Mouse (Mus musculus): ENCODE data around the gene Kank3. TPM values are rescaled to one million over a fixed set of nuclear protein-coding genes. Genes with fewer than 3 reads are reported as not detected.

Kank3 gene
- total and polyA plus RNA-seq, 3 experiments, result 54.6 to 139 (median 61.0) TPM

DNA sequence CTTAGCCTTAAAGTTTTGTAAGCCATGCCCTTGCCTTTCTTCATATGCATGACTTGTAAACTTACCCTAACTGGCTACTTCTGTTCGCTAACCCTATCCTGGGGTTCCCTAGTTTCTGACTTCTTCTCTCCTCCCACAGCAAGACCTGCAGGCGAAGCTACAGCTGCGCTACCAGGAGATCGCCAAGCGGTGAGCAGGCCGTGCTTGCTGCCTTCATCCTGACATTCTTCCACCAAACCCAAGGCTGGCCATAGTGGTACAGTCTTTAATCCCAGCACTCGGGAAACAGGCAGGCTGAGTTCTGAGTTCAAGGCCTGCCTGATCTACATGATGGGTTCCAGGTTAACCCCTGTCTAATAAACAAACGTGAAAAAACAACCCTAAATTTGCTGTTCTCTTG lies 15.1 kb downstream of the Kank3 start:
- intact Hi-C loops (cut with DNase I), result no loop called here
- H3K79me2 ChIP-seq (replicated peaks; ENCODE audit: control insufficient read depth, insufficient read depth, low read length), result 0 out of 2 replicates have a peak, but pooled peaks cover 1% of the 10 kb centered on the region
- no peak overlapping the region; the same call in 1 of the 2 replicates for H3K27ac ChIP-seq
- TF ChIP-seq CTCF (IDR thresholded peaks at IDR 0.05), result no peak
- no peak for TF ChIP-seq EP300 (IDR thresholded peaks at IDR 0.05; ENCODE audit: insufficient read depth, low read depth, low read length)
- no peak for TF ChIP-seq POLR2A (IDR thresholded peaks at IDR 0.05; ENCODE audit: insufficient read depth, low read depth, low read length)
- peaks cover 42% of the 10 kb centered on the region for H3K36me3 ChIP-seq (ENCODE audit: control insufficient read depth, insufficient read depth, low read length)
- peaks cover 19% of the 10 kb centered on the region for H3K4me1 ChIP-seq (ENCODE audit: control insufficient read depth, insufficient read depth, low read length)
- H3K4me3 ChIP-seq, result peak overlapping the region; percentile 95; the same call in 1 of the 2 replicates
- no peaks in the 10 kb centered on the region for H3K27me3 ChIP-seq (ENCODE audit: control insufficient read depth, insufficient read depth, low read length)
- WGBS, result 76% methylated on average over 8 of the region's 8 CpGs
- no peak overlapping the region for H3K9ac ChIP-seq (ENCODE audit: low read depth, low read length)
- DNase-seq, result no peak

DNA sequence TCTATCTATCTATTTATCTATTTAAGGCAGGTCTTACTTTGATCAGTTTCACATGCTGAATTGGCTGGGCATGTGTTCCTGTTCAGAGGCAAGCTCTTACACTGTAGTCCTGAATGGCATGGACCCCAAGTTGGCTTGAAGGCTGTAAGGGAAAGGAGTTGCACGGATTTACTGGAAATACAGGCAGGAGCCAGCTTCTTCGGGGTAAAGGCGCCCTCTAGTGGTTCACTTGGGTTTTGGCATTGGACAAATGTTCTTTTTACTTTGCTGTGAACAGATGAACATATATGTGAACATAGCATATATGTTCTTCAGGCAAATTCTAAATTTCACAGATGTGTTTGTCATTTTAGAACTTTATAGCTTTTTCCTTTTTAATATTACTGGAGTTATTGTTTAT lies 16.5 kb downstream of the Kank3 start:
- no peak overlapping the region for H3K4me3 ChIP-seq
- DNase-seq, result peak; percentile 66 to 69
- intact Hi-C loops (cut with DNase I), result no loop called here
- H3K27me3 ChIP-seq (ENCODE audit: control insufficient read depth, insufficient read depth, low read length), result no peaks in the 10 kb centered on the region
- TF ChIP-seq CTCF (IDR thresholded peaks at IDR 0.05), result peak; percentile 94
- 0 out of 2 replicates have a peak, but pooled peaks have one; percentile 24 for TF ChIP-seq POLR2A (IDR thresholded peaks at IDR 0.05; ENCODE audit: insufficient read depth, low read depth, low read length)
- peak; percentile 80; the same call in 1 of the 2 replicates for TF ChIP-seq EP300 (IDR thresholded peaks at IDR 0.05; ENCODE audit: insufficient read depth, low read depth, low read length)
- no peak overlapping the region for H3K9ac ChIP-seq (ENCODE audit: low read depth, low read length)
- 0 out of 2 replicates have a peak, but pooled peaks cover 1% of the 10 kb centered on the region for H3K79me2 ChIP-seq (replicated peaks; ENCODE audit: control insufficient read depth, insufficient read depth, low read length)
- H3K4me1 ChIP-seq (ENCODE audit: control insufficient read depth, insufficient read depth, low read length), result peaks cover 19% of the 10 kb centered on the region
- no peak overlapping the region for H3K27ac ChIP-seq
- H3K36me3 ChIP-seq (ENCODE audit: control insufficient read depth, insufficient read depth, low read length), result peaks cover 42% of the 10 kb centered on the region
- WGBS, result 0% methylated on average over 3 of the region's 3 CpGs

DNA sequence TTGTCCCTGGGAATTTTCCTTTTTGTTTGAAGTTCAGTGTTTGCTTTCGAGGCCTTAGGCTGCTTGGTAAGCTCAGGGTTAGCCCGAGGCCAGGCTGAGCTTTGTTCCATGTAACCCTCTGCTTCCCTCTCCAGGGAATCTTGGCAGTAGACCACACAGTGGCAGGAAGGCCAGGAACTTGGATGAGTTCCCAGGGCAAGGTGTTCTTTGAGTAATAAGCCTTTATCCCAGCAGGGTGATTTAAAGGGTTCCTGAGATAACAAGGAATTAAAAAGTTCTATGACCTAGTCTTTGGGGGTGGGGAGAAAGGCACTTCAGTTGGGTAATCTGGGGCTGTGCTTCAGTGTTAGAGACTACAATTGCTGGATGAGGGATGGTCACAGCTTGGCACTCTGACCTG lies 18.6 kb downstream of the Kank3 start:
- Histone ChIP-seq H3K36me3 (ENCODE audit: control insufficient read depth, insufficient read depth, low read length) (peaks cover 36% of the 10 kb centered on the region), H3K79me2 (replicated peaks; ENCODE audit: control insufficient read depth, insufficient read depth, low read length) (0 out of 2 replicates have a peak, but pooled peaks cover 1% of the 10 kb centered on the region)

DNA sequence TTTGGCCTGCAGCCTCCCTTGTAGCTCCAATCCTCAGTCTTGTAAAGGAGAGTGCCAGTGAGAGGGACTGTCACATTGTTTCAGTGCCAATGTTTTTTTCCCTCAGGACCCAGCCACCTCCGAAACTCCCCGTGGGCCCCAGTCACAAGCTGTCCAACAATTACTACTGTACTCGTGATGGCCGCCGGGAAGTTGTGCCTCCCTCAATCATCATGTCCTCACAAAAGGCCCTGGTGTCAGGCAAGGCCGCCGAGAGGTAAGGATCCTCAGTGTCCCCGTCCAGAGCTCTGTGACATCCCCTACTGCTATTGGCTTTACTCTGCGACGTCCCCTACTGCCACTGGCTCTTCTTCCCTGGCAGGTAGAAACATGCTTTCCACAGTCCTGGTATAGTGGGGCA lies 19.2 kb downstream of the Kank3 start:
- Histone ChIP-seq H3K9ac (ENCODE audit: low read depth, low read length) (peak overlapping the region; percentile 40; the same call in 1 of the 2 replicates), H3K36me3 (ENCODE audit: control insufficient read depth, insufficient read depth, low read length) (peaks cover 40% of the 10 kb centered on the region), H3K27ac (peak overlapping the region; percentile 77), H3K4me3 (no peak overlapping the region), H3K27me3 (ENCODE audit: control insufficient read depth, insufficient read depth, low read length) (no peaks in the 10 kb centered on the region), H3K79me2 (replicated peaks; ENCODE audit: control insufficient read depth, insufficient read depth, low read length) (0 out of 2 replicates have a peak, but pooled peaks cover 1% of the 10 kb centered on the region), H3K4me1 (ENCODE audit: control insufficient read depth, insufficient read depth, low read length) (peaks cover 18% of the 10 kb centered on the region)
- intact Hi-C loops (cut with DNase I), result loop anchor here (2.0 kb wide), 1 partner anchor 19 kb away; the partner anchor contains the start of gene Kank3
- no peak for TF ChIP-seq CTCF (IDR thresholded peaks at IDR 0.05)
- TF ChIP-seq EP300 (IDR thresholded peaks at IDR 0.05; ENCODE audit: insufficient read depth, low read depth, low read length), result no peak
- WGBS, result 56% methylated on average over 10 of the region's 10 CpGs
- DNase-seq, result no peak

More for the DNA sequence above, 18.6 kb downstream of the Kank3 start:
- peak; percentile 67 to 85 for DNase-seq
- intact Hi-C loops (cut with DNase I), result loop anchor here (2.0 kb wide), 1 partner anchor 18 kb away; the partner anchor contains the start of gene Kank3
- H3K27me3 ChIP-seq (ENCODE audit: control insufficient read depth, insufficient read depth, low read length), result no peaks in the 10 kb centered on the region
- WGBS, result 9% methylated on average over 2 of the region's 2 CpGs
- peak overlapping the region; percentile 77 for H3K27ac ChIP-seq
- H3K4me3 ChIP-seq, result no peak overlapping the region
- H3K9ac ChIP-seq (ENCODE audit: low read depth, low read length), result no peak overlapping the region
- 0 out of 2 replicates have a peak, but pooled peaks have one; percentile 41 for TF ChIP-seq POLR2A (IDR thresholded peaks at IDR 0.05; ENCODE audit: insufficient read depth, low read depth, low read length)
- peak; percentile 96 for TF ChIP-seq EP300 (IDR thresholded peaks at IDR 0.05; ENCODE audit: insufficient read depth, low read depth, low read length)
- no peak for TF ChIP-seq CTCF (IDR thresholded peaks at IDR 0.05)
- H3K4me1 ChIP-seq (ENCODE audit: control insufficient read depth, insufficient read depth, low read length), result peaks cover 16% of the 10 kb centered on the region

DNA sequence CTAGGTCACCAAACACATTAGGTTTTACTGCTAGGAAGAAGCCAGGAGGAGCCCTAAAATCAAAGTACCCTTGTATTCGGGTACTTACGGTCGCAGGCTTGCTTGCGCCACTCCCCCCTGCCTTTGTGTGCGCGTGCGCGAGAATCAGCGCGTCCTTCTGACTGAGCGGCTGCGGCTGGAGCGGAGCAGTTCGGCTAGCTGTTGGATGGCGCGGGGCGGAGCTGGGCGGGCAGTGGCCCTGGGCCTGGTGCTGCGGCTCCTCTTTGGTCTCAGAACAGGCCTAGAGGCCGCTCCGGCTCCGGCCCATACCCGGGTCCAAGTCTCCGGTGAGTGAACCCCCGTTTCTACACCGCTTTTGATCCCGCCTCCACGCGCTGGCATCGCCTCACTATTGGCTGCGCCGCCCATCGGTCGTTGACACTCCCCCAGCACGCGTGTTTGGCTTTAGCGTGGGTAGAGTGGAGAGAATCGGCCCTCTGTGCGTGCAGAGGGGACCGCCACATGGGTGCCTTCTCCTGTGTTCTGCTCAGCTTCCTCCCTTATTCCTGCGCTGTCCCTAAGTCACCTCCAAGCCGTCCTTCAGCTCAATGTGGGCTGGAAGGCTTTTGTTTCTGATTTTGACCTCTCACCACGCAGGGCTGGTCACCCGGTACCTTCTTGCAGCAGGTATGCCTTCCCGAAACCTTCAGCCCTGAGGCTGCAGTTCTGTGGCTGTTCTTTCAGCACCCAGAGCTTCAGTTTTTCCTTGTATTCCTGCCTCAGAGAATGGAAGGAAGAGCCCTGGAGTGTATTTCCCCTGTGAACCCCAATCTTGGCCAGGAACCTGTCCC lies 32.9 kb downstream of the Kank3 start, which contains the start of gene Cd320:
Gene Cd320 (plus strand): TSS at position 126 of the 830 bp plus-strand sequence.
- peak within 1 kb of the TSS; percentile 67 for H3K9ac ChIP-seq (ENCODE audit: low read depth, low read length)
- DNase-seq, result peak; percentile 95
- under 1% methylated on average over 45 of the region's 45 CpGs for WGBS
- no peaks in the 10 kb centered on the region for H3K36me3 ChIP-seq (ENCODE audit: control insufficient read depth, insufficient read depth, low read length)
- no peaks in the 10 kb centered on the region for H3K27me3 ChIP-seq (ENCODE audit: control insufficient read depth, insufficient read depth, low read length)
- intact Hi-C loops (cut with DNase I), result loop anchor here (5.0 kb wide), 1 partner anchor 44 kb away; no protein-coding TSS in a partner anchor
- no peaks in the 10 kb centered on the region for H3K4me1 ChIP-seq (ENCODE audit: control insufficient read depth, insufficient read depth, low read length)
- H3K79me2 ChIP-seq (replicated peaks; ENCODE audit: control insufficient read depth, insufficient read depth, low read length), result no peaks in the 10 kb centered on the region
- peak; percentile 57 for TF ChIP-seq POLR2A (IDR thresholded peaks at IDR 0.05; ENCODE audit: insufficient read depth, low read depth, low read length)
- TF ChIP-seq EP300 (IDR thresholded peaks at IDR 0.05; ENCODE audit: insufficient read depth, low read depth, low read length), result 0 out of 2 replicates have a peak, but pooled peaks have one; percentile 40
- peak; percentile 41 for TF ChIP-seq CTCF (IDR thresholded peaks at IDR 0.05)
- peak within 1 kb of the TSS; percentile 93 for H3K4me3 ChIP-seq
- H3K27ac ChIP-seq, result peak within 1 kb of the TSS; percentile 83

Measured in heart, adult 2 months (tissue).